Mouse (Mus musculus) thymus, adult 2 months (tissue): ENCODE data around the gene Rptor. TPM values are rescaled to one million over a fixed set of nuclear protein-coding genes. Genes with fewer than 3 reads are reported as not detected.

Experiments
- DNase-seq: peaks from one replicate; pipeline ENCODE4 v3.0.0; 2021
- H3K27ac ChIP-seq: fragments of 200-500 bp; 2 replicates; pipeline ENCODE4 v1.5.1; 2012; ENCODE audit warnings: low read length, control low read depth; ENCODE audit not compliant: control insufficient read depth, insufficient read depth
- H3K27me3 ChIP-seq: fragments of 200-500 bp; 2 replicates; pipeline ENCODE4 v1.6.1; 2012; ENCODE audit warnings: mild to moderate bottlenecking, low read length, moderate library complexity, mixed read lengths; ENCODE audit not compliant: control insufficient read depth, insufficient read depth
- H3K36me3 ChIP-seq: fragments of 200-500 bp; 2 replicates; pipeline ENCODE4 v1.6.1; 2012; ENCODE audit warnings: mild to moderate bottlenecking, low read length, moderate library complexity; ENCODE audit not compliant: control insufficient read depth, insufficient read depth
- H3K4me1 ChIP-seq: fragments of 200-500 bp; replicated peaks from 2 replicates; pipeline ENCODE4 v1.6.1; 2012; ENCODE audit warnings: low read length; ENCODE audit not compliant: control insufficient read depth, insufficient read depth
- H3K4me3 ChIP-seq: fragments of 200-500 bp; 2 replicates; pipeline ENCODE4 v1.5.1; 2012; ENCODE audit warnings: mild to moderate bottlenecking, low read length, control low read depth, moderate library complexity; ENCODE audit not compliant: control insufficient read depth, insufficient read depth
- CTCF ChIP-seq: fragments of 200-500 bp; IDR thresholded peaks from 2 replicates; pipeline ENCODE4 v1.5.1; 2012; ENCODE audit warnings: mild to moderate bottlenecking, control low read depth, low read length, moderate library complexity, borderline replicate concordance; ENCODE audit not compliant: control insufficient read depth, poor library complexity, insufficient read depth; ENCODE audit errors: extremely low read depth
- POLR2A ChIP-seq: fragments of 200-500 bp; IDR thresholded peaks from 2 replicates; pipeline ENCODE4 v1.6.1; 2012; ENCODE audit warnings: mild to moderate bottlenecking, low read length, control low read depth, moderate library complexity; ENCODE audit not compliant: control insufficient read depth, poor library complexity, insufficient read depth; ENCODE audit errors: extremely low read depth
- WGBS: fragments of 180-500 bp; shearing (Covaris S2); methylation state at CpG from one replicate; pipeline ENCODE4 v1.1.7; 2018; 5-methylcytosine and 5-hydroxymethylcytosine counted together
- polyA plus RNA-seq: library from polyadenylated mRNA; depleted of rRNA; stranded (reverse); fragments of >200 nt; gene quantifications from 2 replicates; pipeline ENCODE4 v1.2.3, GENCODE M21; 2012

The Rptor gene
- polyA plus RNA-seq, 1 experiment: 58.7 TPM

DNA sequence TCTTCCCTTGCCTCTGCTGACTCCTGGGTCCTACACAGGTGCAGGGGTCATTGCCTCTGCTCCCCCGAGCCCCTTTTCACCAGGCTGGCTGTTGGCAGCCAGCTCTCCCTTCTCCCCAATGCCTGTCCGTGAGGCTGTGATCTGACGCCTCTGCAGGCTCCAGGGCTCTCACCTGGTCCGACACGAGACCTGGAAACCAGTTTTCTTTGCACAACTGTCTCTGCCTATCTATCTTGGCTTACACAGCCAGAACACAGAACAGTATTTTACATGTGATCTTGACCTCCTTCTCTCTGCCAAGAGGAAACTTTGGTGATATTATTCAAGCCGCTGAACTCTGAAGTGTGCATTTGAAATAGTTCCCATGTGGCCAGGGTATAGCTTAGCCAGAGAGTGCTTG lies 151.8 kb downstream of the Rptor start:
- no peaks in the 10 kb centered on the region for H3K4me1 ChIP-seq
- DNase-seq: no peak
- H3K27ac ChIP-seq: no peak overlapping the region
- no peak overlapping the region for H3K4me3 ChIP-seq
- H3K36me3 ChIP-seq: no peaks in the 10 kb centered on the region
- no peaks in the 10 kb centered on the region for H3K27me3 ChIP-seq
- 98% methylated on average over 6 of the region's 6 CpGs for WGBS
- TF ChIP-seq CTCF (no peak), POLR2A (no peak)

- H3K27me3 ChIP-seq: no peaks in the 10 kb centered on the region
- H3K4me3 ChIP-seq: no peak overlapping the region
- TF ChIP-seq CTCF: no peak
- no peak for TF ChIP-seq POLR2A
- DNase-seq: no peak
- H3K27ac ChIP-seq: no peak overlapping the region
- WGBS: 96% methylated on average over 5 of the region's 5 CpGs
- no peaks in the 10 kb centered on the region for H3K4me1 ChIP-seq
- H3K36me3 ChIP-seq: no peaks in the 10 kb centered on the region
Measured at GRCm38 (mm10) chr11:119758214-119758613, 155.5 kb downstream of the Rptor start.

- DNase-seq: no peak
- Histone ChIP-seq H3K27ac (no peak overlapping the region), H3K36me3 (no peaks in the 10 kb centered on the region), H3K27me3 (no peaks in the 10 kb centered on the region), H3K4me3 (no peak overlapping the region), H3K4me1 (no peaks in the 10 kb centered on the region)
- 97% methylated on average over 7 of the region's 7 CpGs for WGBS
- TF ChIP-seq CTCF: no peak
- no peak for TF ChIP-seq POLR2A
Measured at GRCm38 (mm10) chr11:119758705-119759327, 156.1 kb downstream of the Rptor start.

GRCm38 (mm10) chr11:119762911-119763310 lies 160.2 kb downstream of the Rptor start:
- Histone ChIP-seq H3K36me3 (no peaks in the 10 kb centered on the region), H3K4me3 (no peak overlapping the region), H3K4me1 (no peaks in the 10 kb centered on the region), H3K27ac (no peak overlapping the region), H3K27me3 (no peaks in the 10 kb centered on the region)
- WGBS: 98% methylated on average over 9 of the region's 9 CpGs
- TF ChIP-seq CTCF (no peak), POLR2A (no peak)
- DNase-seq: no peak

- Histone ChIP-seq H3K4me3 (no peak overlapping the region), H3K36me3 (no peaks in the 10 kb centered on the region), H3K27me3 (no peaks in the 10 kb centered on the region), H3K27ac (no peak overlapping the region), H3K4me1 (no peaks in the 10 kb centered on the region)
- TF ChIP-seq CTCF (no peak), POLR2A (no peak)
- DNase-seq: no peak
- WGBS: 95% methylated on average over 6 of the region's 6 CpGs
Measured at GRCm38 (mm10) chr11:119766023-119766422, 163.3 kb downstream of the Rptor start.

- Histone ChIP-seq H3K27me3 (no peaks in the 10 kb centered on the region), H3K27ac (no peak overlapping the region), H3K4me3 (no peak overlapping the region), H3K4me1 (no peaks in the 10 kb centered on the region), H3K36me3 (no peaks in the 10 kb centered on the region)
- 99% methylated on average over 5 of the region's 5 CpGs for WGBS
- TF ChIP-seq POLR2A: no peak
- TF ChIP-seq CTCF: no peak
- DNase-seq: no peak
Measured at GRCm38 (mm10) chr11:119766782-119767459, 164.2 kb downstream of the Rptor start.
